Mouse (Mus musculus): ENCODE data around the gene Lzic. TPM values are rescaled to one million over a fixed set of nuclear protein-coding genes. Genes with fewer than 3 reads are reported as not detected.

Gene Lzic
- polyA plus RNA-seq, 1 experiment from 2014 or later, result 46.4 TPM

DNA sequence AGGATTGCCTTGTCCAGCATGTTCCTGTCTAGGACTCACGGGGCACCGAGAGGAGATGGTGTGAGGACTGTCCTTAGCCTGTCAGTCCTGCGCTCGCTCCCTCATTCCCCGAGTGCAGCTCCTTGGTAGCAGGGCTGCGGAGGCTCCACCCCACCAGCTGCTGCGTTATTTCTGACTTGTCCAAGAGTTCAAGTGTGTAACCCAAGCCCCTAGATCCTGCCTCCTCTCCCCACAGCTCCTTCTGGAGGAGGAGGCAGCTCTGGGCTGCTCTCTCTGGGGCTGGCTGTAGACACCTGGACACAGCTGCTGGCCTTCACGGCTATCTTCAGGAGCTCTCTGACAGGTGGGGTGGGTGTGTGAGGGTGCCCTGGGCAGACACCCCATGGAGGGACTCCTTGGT is 59.9 kb downstream of the Lzic start:
- 80% methylated on average over 8 of the region's 8 CpGs for WGBS
- DNase-seq (ENCODE audit: low spot score), result no peak
- no peak overlapping the region for H3K4me3 ChIP-seq
- no peaks in the 10 kb centered on the region for H3K27me3 ChIP-seq (ENCODE audit: insufficient read depth, poor library complexity, severe bottlenecking)
- H3K27ac ChIP-seq, result no peak overlapping the region
- H3K4me1 ChIP-seq, result peaks cover 21% of the 10 kb centered on the region
- peaks cover 34% of the 10 kb centered on the region for H3K36me3 ChIP-seq
- H3K9me3 ChIP-seq, result no peaks in the 10 kb centered on the region

Small RNAs within 50 kb of the gene (microRNA-seq; reads per million reads assigned to microRNA genes)
- not detected for gene Mir5616

Other genes with a start within 250 kb of the Lzic start
- gene Kif1b, start 177.5 kb upstream of the Lzic start, polyA plus RNA-seq (2016; fragmentation: Nextera tagmentation; extraction: Ambion mirVana), result 44.8 and 56.6 TPM in 2 replicates
- gene Ube4b, start 58.5 kb upstream of the Lzic start, polyA plus RNA-seq (2016; fragmentation: Nextera tagmentation; extraction: Ambion mirVana), result 57.1 and 62.9 TPM in 2 replicates
- 0.67 and 1.3 TPM in 2 replicates for gene Rbp7, start 30.3 kb upstream of the Lzic start, polyA plus RNA-seq (2016; fragmentation: Nextera tagmentation; extraction: Ambion mirVana)
- gene Tmem274, start 7.9 kb upstream of the Lzic start, polyA plus RNA-seq (2016; fragmentation: Nextera tagmentation; extraction: Ambion mirVana), result 0.30 and 0.49 TPM in 2 replicates
- gene Nmnat1, start within 50 bp of the Lzic start, polyA plus RNA-seq (2016; fragmentation: Nextera tagmentation; extraction: Ambion mirVana), result 15.9 and 16.9 TPM in 2 replicates
- 40.1 and 49.9 TPM in 2 replicates for gene Ctnnbip1, start 33.0 kb downstream of the Lzic start, polyA plus RNA-seq (2016; fragmentation: Nextera tagmentation; extraction: Ambion mirVana)
- gene Clstn1, start 101.2 kb downstream of the Lzic start, polyA plus RNA-seq (2016; fragmentation: Nextera tagmentation; extraction: Ambion mirVana), result 19.1 and 23.3 TPM in 2 replicates
- gene Pik3cd, start 217.3 kb downstream of the Lzic start, polyA plus RNA-seq (2016; fragmentation: Nextera tagmentation; extraction: Ambion mirVana), result 3.4 and 4.8 TPM in 2 replicates